Mouse (Mus musculus) E14TG2a.4 (cell line): Measurements from ENCODE around the gene BC016579.

Experiments
- CTCF ChIP-seq: conservative IDR thresholded peaks from 2 replicates; pipeline ENCODE4 v1.5.1; 2014; ENCODE audit warnings: low read length
- NANOG ChIP-seq: IDR thresholded peaks from 2 replicates; pipeline ENCODE4 v1.6.1; 2014; ENCODE audit warnings: borderline replicate concordance, low read length, mixed read lengths

- TF ChIP-seq CTCF (no peak), NANOG (no peak)
These were observed 24.3 kb downstream of the BC016579 start for GRCm38 (mm10) chr16:45629497-45630105.
